Mouse (Mus musculus): Measurements from ENCODE around the gene Fbxo21. TPM values are rescaled to one million over a fixed set of nuclear protein-coding genes. Genes with fewer than 3 reads are reported as not detected.

The Fbxo21 gene
- polyA plus RNA-seq, 1 experiment from 2014 or later: 133 TPM

DNA sequence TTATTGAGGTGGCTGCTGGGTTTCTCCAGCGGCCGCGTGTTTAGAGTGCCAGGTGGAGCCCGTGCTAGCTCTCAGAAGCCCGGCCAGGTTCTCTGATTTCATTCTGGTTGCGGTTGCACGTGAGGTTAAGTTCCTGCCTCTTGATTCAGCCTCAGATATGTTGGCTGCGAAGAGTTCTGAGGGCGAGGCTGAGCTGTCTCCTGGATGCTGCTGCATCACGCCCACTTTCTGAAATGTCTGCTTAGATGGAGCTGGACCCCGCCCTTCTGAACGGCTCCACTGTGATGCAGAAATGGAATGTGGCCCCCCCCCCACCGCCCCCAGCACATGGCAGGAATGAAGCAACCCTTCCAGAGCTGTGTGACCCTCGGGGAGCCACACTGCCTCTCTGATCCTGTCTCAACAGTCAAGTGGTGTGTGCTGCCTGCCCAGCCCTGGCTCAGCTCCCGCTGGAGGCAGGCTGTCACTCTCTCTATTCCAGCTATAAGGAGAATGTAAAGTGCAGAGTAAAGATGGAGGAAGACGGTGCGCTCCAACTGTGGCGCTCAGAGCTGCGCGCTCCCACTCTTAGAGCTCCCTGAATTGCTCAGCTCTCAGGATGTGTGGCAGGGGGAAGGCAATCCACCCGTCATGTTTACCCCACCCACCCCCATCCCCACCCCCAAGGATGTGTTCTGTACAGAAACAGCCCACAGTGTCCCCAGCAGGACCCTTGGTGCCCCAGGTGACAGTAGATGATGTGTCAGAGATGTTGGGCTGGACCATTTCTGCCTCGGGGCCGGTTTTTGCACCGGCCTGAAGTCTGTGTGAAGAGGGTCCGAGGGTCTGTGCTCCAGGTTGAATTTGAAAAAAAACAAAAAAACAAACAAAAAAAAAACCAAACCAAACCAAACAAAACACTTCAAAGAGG lies 60.6 kb downstream of the Fbxo21 start:
- no peaks in the 10 kb centered on the region for H3K9me3 ChIP-seq (replicated peaks)
- 36% methylated on average over 25 of the region's 25 CpGs for WGBS
- no peaks in the 10 kb centered on the region for H3K27me3 ChIP-seq
- peak overlapping the region; percentile 23; the same call in 1 of the 2 replicates for H3K27ac ChIP-seq
- peaks cover 16% of the 10 kb centered on the region for H3K4me1 ChIP-seq
- H3K9ac ChIP-seq: no peak overlapping the region
- H3K4me3 ChIP-seq: no peak overlapping the region
- peak overlapping the region; percentile 39 for H3K4me2 ChIP-seq (replicated peaks)
- ATAC-seq (ENCODE audit: low FRiP score): peak; percentile 63
- no peaks in the 10 kb centered on the region for H3K36me3 ChIP-seq

DNA sequence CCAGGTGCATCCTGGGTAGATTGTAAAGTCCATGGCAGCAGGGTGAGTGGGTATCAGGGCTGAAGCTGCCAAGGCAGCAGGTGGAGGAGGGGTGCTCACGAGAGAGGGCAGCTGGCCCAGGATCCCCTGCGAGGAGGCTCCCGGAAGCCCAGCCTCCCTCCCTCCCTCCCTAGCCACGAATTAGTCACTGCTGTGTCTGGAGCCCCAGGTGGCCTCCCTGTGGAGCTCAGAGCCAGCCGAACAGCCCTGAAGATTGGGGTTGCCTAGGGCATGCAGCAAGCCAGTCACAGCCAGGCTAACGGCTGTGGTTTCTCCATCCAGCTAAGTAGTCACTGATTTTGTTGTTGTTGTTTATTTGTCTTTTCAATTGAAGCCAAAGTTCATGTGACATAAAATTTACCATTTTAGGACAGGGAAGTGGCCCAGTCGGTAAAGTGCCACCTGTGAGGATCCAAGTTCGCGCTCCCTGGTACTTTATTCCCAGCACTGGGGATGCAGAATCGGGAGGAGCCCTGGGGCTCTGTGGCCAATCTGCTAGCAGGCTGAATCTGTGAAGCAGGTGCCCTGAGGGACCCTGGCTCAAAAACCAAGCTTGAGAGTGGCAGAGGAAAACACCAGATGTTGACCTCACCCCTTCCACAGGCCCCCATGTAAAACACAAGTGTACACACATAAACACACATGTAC lies 61.4 kb downstream of the Fbxo21 start:
- peak overlapping the region; percentile 56 for H3K27ac ChIP-seq
- H3K9me3 ChIP-seq (replicated peaks): no peaks in the 10 kb centered on the region
- H3K9ac ChIP-seq: no peak overlapping the region
- peak overlapping the region; percentile 39; the same call in 1 of the 2 replicates for H3K4me2 ChIP-seq (replicated peaks)
- H3K36me3 ChIP-seq: no peaks in the 10 kb centered on the region
- peak; percentile 81 for ATAC-seq (ENCODE audit: low FRiP score)
- H3K4me3 ChIP-seq: no peak overlapping the region
- no peaks in the 10 kb centered on the region for H3K27me3 ChIP-seq
- H3K4me1 ChIP-seq: peaks cover 16% of the 10 kb centered on the region
- 10% methylated on average over 10 of the region's 10 CpGs for WGBS

DNA sequence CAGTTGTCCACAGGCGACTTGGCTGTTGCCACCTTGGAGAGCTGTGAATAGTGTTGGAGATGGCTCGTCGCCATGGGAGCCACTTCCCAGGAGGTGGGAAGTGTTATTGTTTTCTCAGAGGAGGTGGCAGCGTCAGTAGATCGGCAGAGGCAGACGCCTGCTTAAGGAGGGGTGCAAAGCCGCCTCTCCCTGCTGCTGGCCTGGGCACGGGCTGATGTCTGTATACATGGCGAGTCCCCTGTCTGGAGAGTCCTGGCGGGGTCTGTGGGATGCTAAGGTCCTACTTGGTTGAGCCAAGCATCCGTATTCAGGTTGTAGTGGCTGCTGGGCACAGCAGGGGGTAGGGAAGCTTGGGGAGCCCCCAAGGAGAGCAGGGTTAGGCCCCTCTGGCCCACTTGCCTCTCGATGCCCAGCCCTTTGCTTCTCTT lies 62.7 kb downstream of the Fbxo21 start:
- WGBS: 28% methylated on average over 12 of the region's 12 CpGs
- Histone ChIP-seq H3K4me3 (no peak overlapping the region), H3K4me1 (peaks cover 9% of the 10 kb centered on the region), H3K9ac (no peak overlapping the region), H3K9me3 (replicated peaks) (no peaks in the 10 kb centered on the region), H3K27me3 (no peaks in the 10 kb centered on the region), H3K4me2 (replicated peaks) (no peak overlapping the region), H3K36me3 (no peaks in the 10 kb centered on the region), H3K27ac (no peak overlapping the region)
- ATAC-seq (ENCODE audit: low FRiP score): no peak

DNA sequence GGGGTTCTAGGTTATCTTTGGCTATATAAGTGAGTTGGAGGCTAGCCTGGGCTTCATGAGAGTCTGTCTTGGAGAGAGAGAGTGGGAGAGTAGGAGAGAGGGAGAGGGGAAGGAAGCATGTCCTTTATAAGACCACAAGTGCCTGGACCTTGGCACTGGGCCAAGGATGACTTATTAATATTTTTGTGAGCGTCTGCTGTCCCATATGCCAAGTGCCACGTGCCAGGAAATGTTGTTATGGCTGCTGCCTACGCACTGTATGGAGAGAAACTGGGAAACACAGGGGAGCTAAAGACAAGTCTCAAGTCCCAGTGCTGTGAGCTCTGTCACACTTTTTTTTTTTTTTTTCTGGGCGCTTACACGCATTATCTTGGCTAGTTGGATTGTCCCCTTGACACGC lies 66.1 kb downstream of the Fbxo21 start:
- WGBS: 91% methylated on average over 6 of the region's 6 CpGs

DNA sequence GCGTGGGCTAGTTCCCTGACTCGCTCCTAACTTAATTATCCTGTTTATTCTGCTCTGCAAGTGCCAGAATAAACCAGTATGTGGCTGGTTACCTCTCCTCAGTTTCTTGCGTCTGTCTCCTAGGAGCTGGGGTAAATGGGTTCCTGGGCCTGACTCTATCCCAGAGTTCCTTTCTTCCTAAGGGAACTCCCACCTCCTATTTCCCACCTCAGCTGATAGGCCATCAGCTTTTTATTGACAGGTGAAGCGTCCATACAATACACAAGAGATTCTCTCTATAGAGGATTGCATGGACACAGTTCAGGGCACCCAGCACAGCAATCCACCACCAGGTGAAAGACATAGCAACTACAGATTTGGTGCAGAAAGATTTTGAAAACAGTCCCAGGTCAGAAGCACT lies 67.2 kb downstream of the Fbxo21 start:
- no peaks in the 10 kb centered on the region for H3K9me3 ChIP-seq (replicated peaks)
- H3K27ac ChIP-seq: no peak overlapping the region
- no peak overlapping the region for H3K4me2 ChIP-seq (replicated peaks)
- no peak overlapping the region for H3K4me3 ChIP-seq
- no peak overlapping the region for H3K9ac ChIP-seq
- ATAC-seq (ENCODE audit: low FRiP score): no peak
- H3K27me3 ChIP-seq: no peaks in the 10 kb centered on the region
- H3K36me3 ChIP-seq: no peaks in the 10 kb centered on the region
- 84% methylated on average over 4 of the region's 4 CpGs for WGBS
- no peaks in the 10 kb centered on the region for H3K4me1 ChIP-seq

More for the DNA sequence above, 66.1 kb downstream of the Fbxo21 start:
- H3K9me3 ChIP-seq (replicated peaks): no peaks in the 10 kb centered on the region
- H3K4me1 ChIP-seq: peaks cover 3% of the 10 kb centered on the region; the same call in 1 of the 2 replicates
- no peak overlapping the region for H3K27ac ChIP-seq
- H3K4me2 ChIP-seq (replicated peaks): no peak overlapping the region
- H3K4me3 ChIP-seq: no peak overlapping the region
- ATAC-seq (ENCODE audit: low FRiP score): no peak
- no peak overlapping the region for H3K9ac ChIP-seq
- H3K36me3 ChIP-seq: no peaks in the 10 kb centered on the region
- no peaks in the 10 kb centered on the region for H3K27me3 ChIP-seq

DNA sequence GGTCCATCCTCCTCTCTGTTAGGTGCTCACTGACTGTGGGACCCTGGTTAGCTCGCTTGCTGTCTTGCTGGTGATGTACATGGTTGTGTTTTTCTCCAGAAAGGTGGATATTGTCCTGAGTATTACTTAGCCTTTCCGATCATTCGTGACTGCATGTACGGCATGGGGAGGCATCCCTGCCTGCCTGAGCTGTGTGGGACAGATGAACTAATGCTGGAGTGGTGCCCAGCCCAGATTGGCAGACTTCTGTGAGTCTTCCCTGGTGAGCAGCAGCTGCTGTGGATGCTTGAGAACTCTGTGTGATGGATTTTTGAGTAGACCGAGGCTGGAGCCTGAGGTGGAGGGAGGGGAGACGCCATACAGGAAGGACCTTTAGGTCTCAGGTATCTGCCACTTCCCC lies 68.4 kb downstream of the Fbxo21 start:
- no peak overlapping the region for H3K4me2 ChIP-seq (replicated peaks)
- no peak for ATAC-seq (ENCODE audit: low FRiP score)
- no peak overlapping the region for H3K27ac ChIP-seq
- no peak overlapping the region for H3K9ac ChIP-seq
- no peak overlapping the region for H3K4me3 ChIP-seq
- H3K36me3 ChIP-seq: no peaks in the 10 kb centered on the region
- 88% methylated on average over 6 of the region's 6 CpGs for WGBS
- no peaks in the 10 kb centered on the region for H3K4me1 ChIP-seq
- H3K9me3 ChIP-seq (replicated peaks): no peaks in the 10 kb centered on the region
- H3K27me3 ChIP-seq: no peaks in the 10 kb centered on the region

DNA sequence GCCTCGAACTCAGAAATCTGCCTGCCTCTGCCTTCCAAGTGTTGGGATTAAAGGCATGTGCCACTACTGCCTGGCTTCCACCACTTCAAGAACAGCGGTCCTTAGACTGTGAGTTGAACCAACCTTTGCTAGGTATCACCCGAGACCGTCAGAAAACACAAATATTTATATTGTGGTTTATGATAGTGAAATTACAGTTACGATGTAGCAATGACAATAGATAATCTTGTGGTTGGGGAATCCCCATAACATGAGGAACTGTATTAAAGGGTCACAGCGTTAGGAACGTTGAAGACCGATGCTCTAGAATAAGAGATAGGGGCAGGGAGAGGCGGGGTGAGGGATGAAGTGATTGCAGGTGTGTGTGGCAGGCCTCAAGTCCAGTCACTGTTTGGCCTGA lies 68.9 kb downstream of the Fbxo21 start:
- Histone ChIP-seq H3K4me1 (no peaks in the 10 kb centered on the region), H3K9me3 (replicated peaks) (no peaks in the 10 kb centered on the region), H3K27ac (no peak overlapping the region), H3K36me3 (no peaks in the 10 kb centered on the region), H3K4me3 (no peak overlapping the region), H3K27me3 (no peaks in the 10 kb centered on the region), H3K9ac (no peak overlapping the region), H3K4me2 (replicated peaks) (no peak overlapping the region)
- WGBS: 94% methylated on average over 9 of the region's 9 CpGs
- ATAC-seq (ENCODE audit: low FRiP score): no peak

DNA sequence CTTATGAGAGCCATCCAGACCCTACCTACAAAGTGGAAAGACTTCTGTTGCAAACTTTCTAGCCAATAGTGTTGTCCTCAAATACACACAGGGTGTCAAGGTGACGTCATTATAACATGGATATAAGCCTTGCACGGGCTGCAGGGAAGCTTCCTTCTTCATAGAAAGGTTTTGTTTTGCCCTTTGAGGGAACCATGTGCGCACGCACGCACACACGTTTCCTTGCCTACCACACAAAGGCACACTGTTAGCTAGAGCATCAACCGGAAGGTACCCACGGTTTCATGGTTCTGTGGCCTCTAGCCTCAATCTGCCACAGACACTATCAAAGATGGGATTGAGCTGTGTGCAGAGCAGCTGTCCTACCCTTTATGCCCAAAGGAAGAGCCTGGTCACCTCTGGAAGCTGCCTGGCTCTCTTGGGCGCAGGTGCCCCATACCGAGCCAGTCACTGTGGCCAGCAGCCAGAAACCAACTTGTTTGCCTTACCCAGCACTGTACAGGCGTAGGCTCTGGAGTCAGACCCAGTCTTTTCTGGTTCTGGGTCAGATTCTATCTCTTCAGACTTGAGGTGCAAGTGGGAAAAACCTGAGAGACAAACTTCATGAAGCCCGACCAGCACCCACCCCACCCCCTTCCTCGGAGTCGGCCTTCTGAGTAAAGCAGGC lies 70.7 kb downstream of the Fbxo21 start:
- Histone ChIP-seq H3K36me3 (no peaks in the 10 kb centered on the region), H3K4me2 (replicated peaks) (no peak overlapping the region), H3K9me3 (replicated peaks) (no peaks in the 10 kb centered on the region), H3K27ac (no peak overlapping the region), H3K4me3 (no peak overlapping the region), H3K9ac (no peak overlapping the region), H3K27me3 (no peaks in the 10 kb centered on the region), H3K4me1 (no peaks in the 10 kb centered on the region)
- no peak for ATAC-seq (ENCODE audit: low FRiP score)
- 91% methylated on average over 14 of the region's 14 CpGs for WGBS

DNA sequence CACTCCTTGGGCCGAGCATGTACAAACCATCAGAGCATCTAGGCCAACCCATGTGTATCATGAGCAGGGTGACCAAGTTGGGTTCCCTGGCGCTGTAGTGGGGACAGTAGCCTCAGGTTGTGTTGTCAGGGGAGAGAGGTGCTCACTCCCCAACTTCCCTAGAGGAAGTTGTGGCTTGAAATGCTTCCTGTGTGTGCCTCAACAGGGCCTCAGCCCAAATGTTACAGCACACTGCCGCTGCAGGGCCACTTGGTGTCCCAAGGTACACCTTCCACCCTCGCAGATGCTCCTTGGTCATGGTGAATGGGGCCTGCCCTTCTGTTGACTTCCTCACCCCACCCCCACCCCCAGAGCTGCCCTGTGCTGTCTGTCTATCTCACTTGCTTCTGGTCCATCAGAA lies 71.9 kb downstream of the Fbxo21 start:
- no peak for ATAC-seq (ENCODE audit: low FRiP score)
- Histone ChIP-seq H3K4me2 (replicated peaks) (no peak overlapping the region), H3K4me3 (no peak overlapping the region), H3K9ac (no peak overlapping the region), H3K36me3 (no peaks in the 10 kb centered on the region), H3K27me3 (no peaks in the 10 kb centered on the region), H3K9me3 (replicated peaks) (no peaks in the 10 kb centered on the region), H3K27ac (no peak overlapping the region), H3K4me1 (no peaks in the 10 kb centered on the region)
- WGBS: 92% methylated on average over 4 of the region's 4 CpGs

DNA sequence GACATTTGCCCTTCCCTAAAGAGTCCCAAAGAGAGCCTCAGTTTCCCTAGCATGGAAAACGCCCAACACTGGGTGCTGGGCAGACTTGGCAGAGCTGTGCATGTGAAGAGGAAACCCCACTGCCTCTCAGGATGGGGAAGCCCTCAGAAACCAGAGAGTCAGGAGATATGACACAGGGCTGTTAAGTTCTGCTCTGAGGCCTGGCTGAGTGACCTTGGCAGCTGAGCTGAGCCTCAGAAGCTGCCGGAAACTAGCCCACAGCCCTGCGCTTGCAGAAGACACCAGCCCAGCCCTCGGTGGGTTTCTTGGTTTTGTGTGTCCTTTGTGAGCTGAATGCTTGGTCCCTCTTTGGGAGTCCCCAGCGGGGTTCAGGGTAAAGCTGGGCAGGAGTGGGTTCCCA lies 72.4 kb downstream of the Fbxo21 start:
- H3K9ac ChIP-seq: no peak overlapping the region
- H3K4me3 ChIP-seq: no peak overlapping the region
- no peaks in the 10 kb centered on the region for H3K36me3 ChIP-seq
- 83% methylated on average over 5 of the region's 5 CpGs for WGBS
- H3K27ac ChIP-seq: no peak overlapping the region
- H3K4me2 ChIP-seq (replicated peaks): no peak overlapping the region
- no peaks in the 10 kb centered on the region for H3K4me1 ChIP-seq
- no peak for ATAC-seq (ENCODE audit: low FRiP score)
- no peaks in the 10 kb centered on the region for H3K9me3 ChIP-seq (replicated peaks)
- H3K27me3 ChIP-seq: no peaks in the 10 kb centered on the region

DNA sequence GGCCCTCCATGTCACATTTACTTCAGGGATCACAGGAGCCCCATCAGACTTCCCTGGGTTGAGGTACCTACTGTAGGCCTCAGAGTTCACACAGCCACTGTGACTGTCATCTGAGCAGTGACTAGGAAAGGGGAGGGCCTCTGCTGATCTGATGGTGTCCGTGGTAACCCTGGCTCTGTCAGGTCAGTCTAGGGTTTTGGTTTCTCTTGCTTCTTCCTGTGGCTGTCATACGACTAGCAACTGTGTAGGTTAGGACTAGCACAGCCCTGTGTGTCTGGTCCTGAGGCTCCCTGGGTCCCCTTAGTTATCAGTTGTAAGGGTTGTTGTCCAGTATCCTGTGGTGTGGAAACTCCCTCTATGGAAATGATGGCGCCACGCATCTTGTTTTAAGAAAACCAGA lies 74.2 kb downstream of the Fbxo21 start:
- Histone ChIP-seq H3K4me2 (replicated peaks) (no peak overlapping the region), H3K36me3 (no peaks in the 10 kb centered on the region), H3K4me3 (no peak overlapping the region), H3K9ac (no peak overlapping the region), H3K9me3 (replicated peaks) (no peaks in the 10 kb centered on the region), H3K4me1 (no peaks in the 10 kb centered on the region), H3K27ac (no peak overlapping the region), H3K27me3 (no peaks in the 10 kb centered on the region)
- ATAC-seq (ENCODE audit: low FRiP score): no peak
- 78% methylated on average over 4 of the region's 4 CpGs for WGBS

DNA sequence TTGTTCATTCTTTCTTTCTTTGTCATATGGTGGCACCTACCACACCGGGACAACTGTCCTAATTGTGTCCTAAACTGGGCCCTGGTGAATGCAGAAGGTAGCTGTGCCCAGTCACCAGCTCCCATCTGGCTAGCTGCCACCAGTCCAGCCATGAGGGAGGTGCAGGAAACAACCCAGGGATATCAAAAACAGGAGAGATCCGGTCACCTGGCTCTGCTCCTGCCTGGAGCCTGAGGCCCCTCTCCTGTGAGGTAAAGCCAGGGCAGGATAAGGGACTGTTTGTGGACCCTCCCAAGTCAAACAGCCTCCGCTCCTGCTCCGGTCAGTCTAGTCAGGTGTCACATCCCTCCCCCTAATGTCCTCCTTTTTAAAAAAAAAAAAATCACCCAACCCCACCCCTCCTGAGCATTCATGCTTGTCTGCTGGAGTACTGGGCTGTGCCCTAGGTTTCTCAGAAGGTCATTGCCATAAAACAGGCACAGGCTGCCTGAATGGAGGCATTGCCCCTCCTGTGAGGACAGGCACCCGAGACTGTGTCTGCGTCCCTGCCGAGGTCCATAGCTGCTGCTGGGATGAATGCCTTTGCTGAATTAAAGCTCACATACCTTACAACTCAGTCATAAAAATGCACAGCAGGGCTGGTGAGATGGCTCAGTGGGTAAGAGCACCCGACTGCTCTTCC lies 75.6 kb downstream of the Fbxo21 start:
- 81% methylated on average over 8 of the region's 8 CpGs for WGBS
- no peak overlapping the region for H3K4me2 ChIP-seq (replicated peaks)
- H3K27ac ChIP-seq: no peak overlapping the region
- no peaks in the 10 kb centered on the region for H3K36me3 ChIP-seq
- ATAC-seq (ENCODE audit: low FRiP score): no peak
- no peaks in the 10 kb centered on the region for H3K9me3 ChIP-seq (replicated peaks)
- H3K9ac ChIP-seq: no peak overlapping the region
- H3K4me3 ChIP-seq: no peak overlapping the region
- H3K27me3 ChIP-seq: no peaks in the 10 kb centered on the region
- peaks cover 8% of the 10 kb centered on the region; the same call in 1 of the 2 replicates for H3K4me1 ChIP-seq
